ENCODE assay signal across 10 mouse cellular contexts in the genomic region with DNA sequence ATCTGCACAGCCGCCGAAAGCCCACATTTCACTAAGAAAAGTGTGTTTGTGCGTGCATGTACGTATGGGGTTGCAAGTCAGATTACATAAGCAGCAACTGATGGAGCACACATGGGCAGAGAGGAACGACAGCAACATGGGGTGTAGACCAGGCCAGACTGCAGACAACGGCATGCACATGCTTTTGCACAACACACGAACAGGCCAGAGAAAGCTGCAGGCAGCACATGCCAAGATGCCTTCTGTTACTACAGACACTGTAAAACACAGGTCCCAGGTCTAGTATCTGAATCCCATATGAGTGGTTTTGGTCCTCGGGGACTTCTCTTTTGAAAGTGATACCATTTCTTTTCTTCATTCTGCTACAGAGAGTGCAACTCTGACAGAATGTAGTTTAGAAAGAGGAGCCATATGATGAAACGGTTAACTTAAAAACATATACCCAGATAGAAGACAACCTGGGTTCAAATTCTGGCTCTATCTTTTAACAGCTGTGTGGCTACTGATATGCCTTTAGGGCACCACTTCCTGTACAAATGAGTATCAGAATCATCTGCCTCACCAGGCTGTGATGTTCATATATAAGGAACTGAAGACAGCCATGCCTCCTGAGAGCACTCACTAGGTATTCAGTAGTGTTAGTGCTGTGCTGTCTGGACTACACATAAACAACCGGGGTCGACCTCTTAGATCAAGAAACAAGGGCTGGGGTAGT. TPM values are rescaled to one million over a fixed set of nuclear protein-coding genes. Genes with fewer than 3 reads are reported as not detected.
DNase-seq lines count a peak whose midpoint lies in the region; ATAC-seq and TF ChIP-seq lines count a peak whose summit lies in the region.
"Had no signal": no experiment of that assay in that cellular context is flagged by ENCODE, and none has a peak within 500 bp of the region (broad histone marks: within the 10 kb centered on the region; RNA-seq: fewer than 3 reads in every experiment).

No protein-coding gene starts in this region.

- WGBS in midbrain, postnatal 0 days, result 84% methylated on average over 11 of the region's 11 CpGs

- no peak overlapping the region for H3K4me2 ChIP-seq in midbrain, postnatal 0 days (ENCODE audit: low read depth, low read length, poor library complexity, severe bottlenecking)
- H3K4me2 ChIP-seq: hindbrain, embryonic 15.5 days; midbrain, embryonic 12.5 days had no signal

- H3K36me3 ChIP-seq in megakaryocyte, embryonic 14.5 days (replicated peaks; ENCODE audit: low read length), result peaks cover 90% of the 10 kb centered on the region
- no peaks in the 10 kb centered on the region for H3K36me3 ChIP-seq in midbrain, postnatal 0 days (ENCODE audit: insufficient read depth, low read length)
- H3K36me3 ChIP-seq: midbrain, embryonic 12.5 days had no signal

- no peak overlapping the region for H3K9ac ChIP-seq in midbrain, postnatal 0 days (replicated peaks; ENCODE audit: low read length, poor library complexity, severe bottlenecking)
- H3K9ac ChIP-seq: hindbrain, embryonic 15.5 days; midbrain, embryonic 12.5 days had no signal

- intact Hi-C loops in left cerebral cortex, postnatal 36 days (cut with DNase I), result no loop called here

- no peak overlapping the region for H3K27ac ChIP-seq in midbrain, postnatal 0 days (ENCODE audit: low read depth, low read length)
- H3K27ac ChIP-seq: hindbrain, embryonic 15.5 days; midbrain, embryonic 12.5 days had no signal

- H3K4me1 ChIP-seq in megakaryocyte, embryonic 14.5 days, result peaks cover 49% of the 10 kb centered on the region
- H3K4me1 ChIP-seq in midbrain, postnatal 0 days (ENCODE audit: insufficient read depth, low read length), result 0 out of 2 replicates have a peak, but pooled peaks cover 3% of the 10 kb centered on the region

- H3K4me3 ChIP-seq in megakaryocyte, embryonic 14.5 days (replicated peaks), result peak overlapping the region; percentile 64
- no peak overlapping the region for H3K4me3 ChIP-seq in midbrain, postnatal 0 days (ENCODE audit: low read depth, low read length)
- H3K4me3 ChIP-seq: hindbrain, embryonic 15.5 days; midbrain, embryonic 12.5 days had no signal

- peak; percentile 11 for DNase-seq in cerebellum, adult 11-12 months
- no peak for DNase-seq in cerebellum, adult 9-11 months
- DNase-seq in left cerebral cortex, postnatal 36 days (ENCODE audit: low spot score in 2 of 2), result peak; percentile 15 to 25
- DNase-seq in left cerebral cortex, adult 8-10 months (ENCODE audit: low spot score in 2 of 2), result no peak
- no peak for DNase-seq in midbrain, postnatal 0 days (ENCODE audit: low spot score)

- TF ChIP-seq CTCF in midbrain, postnatal 0 days (IDR thresholded peaks at IDR 0.05), result no peak

- no peaks in the 10 kb centered on the region for H3K9me3 ChIP-seq in megakaryocyte, embryonic 14.5 days
- H3K9me3 ChIP-seq in midbrain, postnatal 0 days (ENCODE audit: low read length), result no peaks in the 10 kb centered on the region
- H3K9me3 ChIP-seq: hindbrain, embryonic 15.5 days; midbrain, embryonic 12.5 days had no signal

- ATAC-seq in granulocyte monocyte progenitor cell, adult 5-6 weeks (replicated peaks; ENCODE audit: poor library complexity, severe bottlenecking), result peak; percentile 50
- no peak for ATAC-seq in midbrain, postnatal 0 days (ENCODE audit: low FRiP score)
- no peak for ATAC-seq in erythroid progenitor cell, adult 5-6 weeks (replicated peaks; ENCODE audit: low FRiP score, poor library complexity, severe bottlenecking)

- H3K27me3 ChIP-seq in megakaryocyte, embryonic 14.5 days (replicated peaks), result no peaks in the 10 kb centered on the region
- H3K27me3 ChIP-seq in midbrain, postnatal 0 days (ENCODE audit: insufficient read depth, low read length), result no peaks in the 10 kb centered on the region
- H3K27me3 ChIP-seq: hindbrain, embryonic 15.5 days; midbrain, embryonic 12.5 days had no signal

RNA-seq across cellular contexts. Expression of a gene that starts 3.4 kb away (rescaled TPM):
- 1 to 10 TPM in 1 of 2 experiments, under 1 TPM in 1; 0.76 to 1.1 TPM for total RNA-seq in left cerebral cortex, postnatal 36 days (2021)
- 1 to 10 TPM in 1 of 4 experiments, under 1 TPM in 3; 0.27 to 1.2 (median 0.43) TPM for total RNA-seq in left cerebral cortex, adult 8-10 months (2022)
- not detected in 2 replicates for total RNA-seq in granulocyte monocyte progenitor cell, adult 5-6 weeks (2014; fragmentation: Nextera tagmentation)
- not detected in 2 replicates for total RNA-seq in granulocyte monocyte progenitor cell, adult 5-6 weeks (2017)
- polyA plus RNA-seq in megakaryocyte, embryonic 14.5 days (2012; ENCODE audit: insufficient read depth, low replicate concordance), result not detected in 2 replicates
- 0.47 TPM in 1 of 2 replicates, not detected in the other for total RNA-seq in midbrain, postnatal 0 days (2014; rRNA removed)
- polyA plus RNA-seq in midbrain, postnatal 0 days (2015; fragmentation: Nextera tagmentation; extraction: Ambion mirVana), result 0.25 and 0.27 TPM in 2 replicates
- total RNA-seq in erythroid progenitor cell, adult 5-6 weeks (2015; ENCODE audit: low replicate concordance), result not detected in 2 replicates
- total RNA-seq in erythroid progenitor cell, adult 5-6 weeks (2017; ENCODE audit: low replicate concordance), result 0.51 and 0.53 TPM in 2 replicates

Comparison
In these comparisons a context has a peak if more than half of its experiments do, and no peak if none do; other contexts are left out.
1. DNase-seq: peak in cerebellum, adult 11-12 months (single experiment) and left cerebral cortex, postnatal 36 days (2 of 2); none in cerebellum, adult 9-11 months (single experiment), left cerebral cortex, adult 8-10 months (0 of 2) and midbrain, postnatal 0 days (single experiment).